Mouse (Mus musculus): Measurements from ENCODE around the gene Corin.

The Corin gene

GRCm38 (mm10) chr5:72503531-72504523 is at the start of gene Corin:
Gene Corin (minus strand): TSS chr5:72504473.
- no peak for DNase-seq (ENCODE audit: low read depth, low spot score)

DNA sequence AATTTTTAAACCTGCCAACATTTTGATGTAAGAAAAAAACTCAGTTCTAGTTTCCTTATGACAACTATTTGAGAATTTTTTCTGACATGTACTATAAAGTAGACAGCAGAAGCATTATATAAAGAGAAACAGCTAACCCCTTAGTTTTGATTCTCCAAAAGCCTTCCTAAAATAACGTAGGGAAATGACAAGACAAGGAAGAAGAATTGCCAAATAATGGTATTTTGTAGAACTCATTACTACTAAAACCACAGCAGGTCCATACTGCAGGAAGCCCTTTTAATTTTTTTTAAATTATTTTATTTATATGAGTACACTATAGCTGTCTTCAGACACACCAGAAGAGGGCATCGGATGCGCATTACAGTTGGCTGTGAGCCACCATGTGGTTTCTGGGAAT is 46.9 kb upstream of the Corin start:
- no peak for DNase-seq (ENCODE audit: low read depth, low spot score)

DNA sequence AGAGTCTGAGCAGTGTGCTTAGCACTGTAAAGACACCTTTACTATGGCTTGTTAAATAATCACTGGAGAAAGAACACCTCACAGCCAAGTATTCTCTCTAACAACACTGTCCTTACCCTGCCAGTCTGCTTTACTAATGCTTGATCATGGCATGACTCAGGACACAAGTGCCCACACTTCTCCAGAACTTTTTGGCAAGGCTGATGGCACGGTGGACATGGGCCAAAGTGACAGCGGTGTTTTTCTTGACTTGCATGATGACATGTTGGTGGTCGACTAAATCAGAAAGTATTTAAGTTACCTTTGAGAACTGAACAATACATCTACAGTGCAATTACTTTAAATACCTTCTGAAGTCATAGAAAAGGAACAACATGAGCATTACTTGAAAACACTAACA is 24.6 kb upstream of the Corin start:
- DNase-seq (ENCODE audit: low read depth, low spot score): no peak

DNA sequence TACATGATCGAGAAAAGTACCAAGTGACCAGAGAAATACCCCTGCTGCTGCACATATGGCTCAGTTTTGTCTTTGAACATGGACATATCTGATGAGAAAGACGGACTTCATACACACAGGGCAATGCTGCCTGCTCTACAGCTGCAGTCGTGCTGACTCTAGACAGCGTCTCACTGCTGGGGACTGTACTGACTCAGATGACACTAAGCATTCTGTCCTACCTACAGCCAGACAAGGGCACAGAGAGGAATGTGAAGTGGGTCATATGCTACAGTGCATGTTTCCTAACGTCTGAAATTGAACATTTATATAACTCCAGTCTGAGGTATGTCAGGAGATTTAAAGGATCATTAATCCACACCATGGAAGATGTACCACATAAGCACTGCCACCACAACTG is 9.5 kb upstream of the Corin start:
- DNase-seq (ENCODE audit: low read depth, low spot score): peak; percentile 4

DNA sequence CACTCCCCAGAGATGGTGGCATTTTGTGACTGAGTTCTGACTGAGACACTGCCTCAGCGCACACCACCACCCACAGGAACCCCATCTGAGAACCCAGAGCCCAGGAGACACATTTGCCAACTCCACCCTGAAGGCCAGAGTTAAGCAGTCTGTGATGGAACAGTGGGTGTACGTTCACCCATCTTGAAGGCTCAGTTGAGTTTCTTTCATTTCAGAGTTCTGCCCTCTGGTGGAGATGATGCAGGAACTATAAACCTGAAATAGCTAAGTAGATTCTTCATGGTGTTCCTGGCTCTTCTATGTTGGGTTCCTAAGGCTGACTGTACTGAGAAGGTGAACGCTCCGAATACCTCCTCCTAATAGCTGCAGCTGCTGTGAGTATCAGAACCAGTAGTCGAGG is 1.5 kb upstream of the Corin start:
- DNase-seq (ENCODE audit: low read depth, low spot score): peak; percentile 75

- no peak for DNase-seq (ENCODE audit: low read depth, low spot score)
Observed at GRCm38 (mm10) chr5:72502778-72503177, 1.5 kb downstream of the Corin start.

- no peak for DNase-seq (ENCODE audit: low read depth, low spot score)
Observed at GRCm38 (mm10) chr5:72501763-72502162, 2.5 kb downstream of the Corin start.

- no peak for DNase-seq (ENCODE audit: low read depth, low spot score)
Observed at GRCm38 (mm10) chr5:72498271-72498670, 6.0 kb downstream of the Corin start.

DNA sequence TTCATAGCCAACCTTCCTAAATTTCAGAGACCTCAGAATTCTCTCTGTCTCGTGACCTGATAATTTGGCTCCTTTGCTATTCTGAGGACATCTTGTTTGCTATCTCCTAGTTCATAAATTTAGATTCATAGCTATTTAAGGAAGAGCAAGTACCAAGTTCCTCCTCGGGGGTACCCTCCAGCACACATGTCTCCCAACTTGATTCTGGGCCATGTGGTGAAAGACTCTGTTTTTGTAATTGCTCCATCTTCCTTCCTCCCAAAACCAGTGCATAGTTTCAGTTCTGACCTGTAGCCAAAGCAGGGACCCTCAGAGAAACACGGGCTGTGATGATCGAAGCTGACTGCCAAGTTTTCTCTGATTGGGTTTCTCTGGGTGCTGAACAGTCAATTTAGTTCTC is 7.5 kb downstream of the Corin start:
- DNase-seq (ENCODE audit: low read depth, low spot score): no peak

DNA sequence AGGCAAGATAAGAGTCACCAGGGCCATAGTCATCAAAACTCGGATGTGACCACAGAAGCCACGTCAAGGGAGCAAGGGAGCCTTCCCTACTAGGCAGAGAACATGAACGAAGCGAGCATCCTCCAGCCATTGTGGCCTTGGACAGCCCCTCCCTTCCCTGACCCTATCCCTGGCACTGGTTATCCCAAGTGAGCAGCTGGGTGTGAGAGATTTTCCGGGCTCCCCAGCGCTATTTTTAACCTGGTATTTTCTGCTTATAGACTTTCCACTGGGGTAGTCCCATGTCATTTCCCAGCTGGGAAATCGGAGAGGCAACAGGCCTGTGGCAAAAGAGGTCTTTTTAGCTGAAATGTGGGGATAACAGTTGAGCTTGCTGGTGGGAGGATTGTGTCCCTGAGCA is 10.4 kb downstream of the Corin start:
- no peak for DNase-seq (ENCODE audit: low read depth, low spot score)

- DNase-seq (ENCODE audit: low read depth, low spot score): no peak
Observed at GRCm38 (mm10) chr5:72491232-72491631, 13.0 kb downstream of the Corin start.

DNA sequence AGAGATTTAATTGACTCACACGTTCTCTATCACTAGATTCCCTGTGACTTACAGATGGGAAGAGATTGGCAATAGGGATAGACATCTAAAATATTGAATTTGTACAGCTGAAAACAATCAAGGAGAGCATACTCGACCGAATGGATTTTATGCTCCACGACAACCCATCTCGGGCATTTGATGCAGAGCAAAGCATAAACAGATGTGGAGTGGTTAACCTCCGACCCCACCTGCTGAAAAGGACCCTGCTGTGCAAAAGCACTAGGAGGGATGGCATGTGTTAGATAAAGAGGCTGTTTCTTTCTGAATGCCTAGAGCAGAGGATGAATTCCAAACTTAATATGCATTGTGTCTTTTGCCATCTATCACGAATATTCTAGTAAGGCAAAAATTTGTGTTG is 23.8 kb downstream of the Corin start:
- DNase-seq (ENCODE audit: low read depth, low spot score): no peak

- no peak for DNase-seq (ENCODE audit: low read depth, low spot score)
Observed at GRCm38 (mm10) chr5:72472317-72473009, 31.8 kb downstream of the Corin start.

GRCm38 (mm10) chr5:72471746-72472145 is 32.5 kb downstream of the Corin start:
- DNase-seq (ENCODE audit: low read depth, low spot score): peak; percentile 48

DNA sequence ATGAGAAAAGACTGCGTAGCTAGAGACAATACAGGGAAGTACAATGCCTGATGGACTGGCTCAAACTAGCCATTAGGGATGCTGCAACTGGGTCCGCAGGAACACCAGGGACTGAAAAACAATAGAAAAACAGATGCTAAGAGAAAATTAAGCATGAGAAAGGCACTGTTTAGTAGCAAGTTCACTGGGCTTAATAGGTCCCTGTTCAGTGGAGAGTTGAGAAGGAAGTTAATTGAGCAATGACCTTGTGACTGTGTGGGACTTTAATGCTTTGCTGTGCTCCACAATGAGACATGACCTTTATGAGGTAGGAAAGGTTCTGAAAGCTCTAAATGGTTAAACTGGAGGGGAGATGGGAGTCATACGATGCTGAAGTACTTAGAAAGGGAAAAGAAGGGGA is 39.3 kb downstream of the Corin start:
- no peak for DNase-seq (ENCODE audit: low read depth, low spot score)

DNA sequence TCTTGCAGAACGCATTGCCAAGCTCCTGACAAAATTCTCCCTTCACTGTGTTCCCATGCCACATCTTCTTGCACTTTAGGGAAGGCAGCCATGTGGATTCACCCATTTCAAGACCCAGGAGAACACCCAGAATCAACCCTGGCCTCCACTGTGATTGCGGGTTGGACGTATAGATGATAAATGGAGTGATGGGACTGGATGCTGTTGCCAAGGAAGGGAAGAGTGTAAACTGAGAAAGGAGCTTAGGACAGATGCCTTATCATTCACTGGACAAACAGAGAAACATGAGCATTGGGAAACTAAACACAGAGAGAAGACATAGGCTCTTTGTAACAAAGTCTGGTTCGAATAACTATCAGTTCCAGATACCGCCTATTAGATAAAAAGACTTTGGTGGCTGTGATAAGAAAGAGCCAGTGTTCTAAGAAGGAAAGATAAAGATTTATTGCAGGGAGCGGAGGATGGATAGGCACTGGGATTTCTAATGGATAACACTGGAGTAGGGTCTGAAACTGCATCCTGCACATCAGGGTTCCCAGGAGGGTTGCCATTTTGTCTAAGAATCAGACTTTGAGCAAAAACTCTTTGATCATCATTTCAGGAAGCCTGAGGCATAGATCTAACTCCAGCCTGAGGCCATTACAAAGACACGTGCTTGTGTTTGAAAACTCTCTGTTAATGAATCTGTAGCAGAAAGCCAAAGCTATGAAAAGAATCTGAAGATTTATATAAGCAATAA is 44.7 kb downstream of the Corin start:
- no peak for DNase-seq (ENCODE audit: low read depth, low spot score)

- DNase-seq (ENCODE audit: low read depth, low spot score): peak; percentile 52
Observed at GRCm38 (mm10) chr5:72453690-72454089, 50.6 kb downstream of the Corin start.

DNA sequence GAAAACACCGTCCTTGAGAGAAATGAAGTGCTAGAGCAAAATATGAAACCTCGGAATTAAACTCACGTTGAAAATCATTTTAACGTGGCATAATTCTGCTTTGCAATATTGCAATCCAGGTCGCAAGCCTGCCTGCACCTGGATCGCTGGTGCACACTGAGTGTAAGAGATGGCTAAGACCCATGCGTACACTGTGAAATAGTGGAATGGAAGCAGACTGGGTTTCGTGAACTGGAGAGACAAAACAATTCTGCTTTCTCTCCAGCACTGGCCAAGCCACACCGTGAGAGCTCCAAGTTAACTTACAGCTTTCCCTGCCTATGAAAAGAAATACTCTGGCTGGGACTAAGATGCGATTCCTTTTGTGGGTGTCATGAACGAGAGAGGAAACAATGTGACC is 51.1 kb downstream of the Corin start:
- no peak for DNase-seq (ENCODE audit: low read depth, low spot score)

DNA sequence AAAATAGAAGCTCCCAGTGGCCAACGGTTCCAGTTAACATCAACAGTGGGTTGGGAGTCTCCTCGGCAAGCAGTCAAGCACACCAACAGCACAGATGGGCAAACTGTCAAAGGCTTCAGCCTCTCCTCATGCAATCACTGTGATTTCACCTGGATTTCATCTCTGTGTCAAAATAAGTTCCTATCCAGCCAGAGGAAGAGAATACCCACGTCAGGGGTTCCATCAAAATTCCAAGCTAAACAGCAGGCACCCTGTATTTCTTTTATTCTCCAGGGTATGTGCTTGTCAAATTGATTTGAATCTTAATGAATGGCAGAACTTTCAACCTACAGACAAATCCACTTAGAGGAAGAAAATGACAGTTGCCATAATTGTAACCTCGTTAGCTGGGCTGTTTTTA is 51.5 kb downstream of the Corin start:
- DNase-seq (ENCODE audit: low read depth, low spot score): peak; percentile 7

DNA sequence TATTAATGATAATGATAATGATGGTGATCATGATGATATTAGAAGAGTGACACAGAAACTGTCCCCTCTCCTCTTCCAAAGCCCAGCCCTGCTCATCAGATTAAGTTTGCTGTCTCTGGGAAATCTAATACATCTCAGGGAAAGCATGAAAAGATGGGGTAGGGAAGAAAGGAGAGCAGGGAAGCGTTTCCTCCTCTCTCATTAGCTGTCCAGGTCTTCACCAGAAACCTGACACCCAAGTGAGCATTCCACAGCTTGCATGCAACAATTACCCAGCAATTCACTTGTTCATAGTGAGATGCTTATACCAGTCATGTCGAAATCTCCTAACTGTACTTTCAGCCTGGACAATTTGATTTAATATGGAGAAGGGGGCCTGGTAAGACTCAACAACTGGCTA is 55.4 kb downstream of the Corin start:
- DNase-seq (ENCODE audit: low read depth, low spot score): no peak

GRCm38 (mm10) chr5:72446104-72446503 is 58.2 kb downstream of the Corin start:
- no peak for DNase-seq (ENCODE audit: low read depth, low spot score)

DNA sequence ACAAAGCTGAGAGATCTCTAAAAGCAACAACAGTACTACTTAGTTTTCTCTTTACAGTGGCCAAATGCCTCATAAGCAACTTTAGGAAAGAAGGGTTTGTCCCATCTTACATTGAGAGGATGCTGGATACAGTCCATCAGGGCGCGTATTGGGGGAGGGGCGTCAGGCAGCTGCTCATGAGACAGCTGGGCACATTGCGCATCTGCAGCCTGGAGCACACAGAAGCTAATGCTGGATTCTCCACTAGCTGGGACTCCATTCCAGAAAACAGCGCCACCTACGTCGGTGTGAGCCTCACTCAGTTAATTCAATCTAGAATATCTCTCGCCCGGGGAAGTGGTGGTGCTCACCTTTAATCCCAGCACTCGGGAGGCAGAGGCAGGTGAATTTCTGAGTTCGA is 60.3 kb downstream of the Corin start:
- DNase-seq (ENCODE audit: low read depth, low spot score): no peak
